Comparison of ENCODE assay signal across 8 mouse cellular contexts in the genomic region with DNA sequence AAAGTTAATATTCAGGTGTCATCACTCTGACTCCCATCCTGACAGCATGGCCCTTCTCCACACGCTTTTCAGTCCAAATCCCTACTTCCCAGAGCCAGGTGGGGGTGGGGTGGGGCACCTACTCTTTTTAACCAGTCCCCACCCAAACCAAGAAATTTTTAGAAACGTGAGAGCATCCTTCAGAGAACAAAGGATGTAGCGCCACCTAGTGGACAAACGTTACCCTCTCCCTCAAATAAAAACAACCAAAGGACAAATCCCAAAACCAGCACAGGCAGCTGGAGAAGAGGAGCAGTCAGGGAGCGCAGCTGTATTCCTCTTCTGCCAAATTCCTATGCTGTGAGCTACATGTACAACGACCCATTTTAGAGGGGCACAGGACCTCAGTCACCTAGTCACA.
DNase-seq lines count a peak whose midpoint lies in the region; ATAC-seq and TF ChIP-seq lines count a peak whose summit lies in the region.

No protein-coding gene starts in this region.

- H3K9ac ChIP-seq in heart, embryonic 11.5 days (ENCODE audit: low read depth, low read length), result no peak overlapping the region

- no peaks in the 10 kb centered on the region for H3K27me3 ChIP-seq in heart, embryonic 11.5 days (ENCODE audit: control insufficient read depth, insufficient read depth, low read length)
- H3K27me3 ChIP-seq in cerebellum, adult 2 months (ENCODE audit: control insufficient read depth, insufficient read depth, low read length), result no peaks in the 10 kb centered on the region

- H3K4me3 ChIP-seq in heart, embryonic 11.5 days (ENCODE audit: low read depth, low read length), result no peak overlapping the region
- no peak overlapping the region for H3K4me3 ChIP-seq in cerebellum, adult 2 months (replicated peaks; ENCODE audit: insufficient read depth, low read depth, low read length)

- no peak for TF ChIP-seq POLR2A in cerebellum, adult 2 months (IDR thresholded peaks at IDR 0.05; ENCODE audit: borderline replicate concordance, insufficient read depth, low read length)

- no peak overlapping the region for H3K27ac ChIP-seq in heart, embryonic 11.5 days (ENCODE audit: low read depth, low read length)
- H3K27ac ChIP-seq in cerebellum, adult 2 months (ENCODE audit: insufficient read depth, low read length), result no peak overlapping the region

- intact Hi-C loops in left cerebral cortex, postnatal 25 days (cut with DNase I), result no loop called here

- no peak for ATAC-seq in heart, embryonic 11.5 days (replicated peaks; ENCODE audit: insufficient number of reproducible peaks, low FRiP score, low TSS enrichment)
- ATAC-seq in frontal cortex, adult (ENCODE audit: low TSS enrichment), result peak; percentile 89

- no peaks in the 10 kb centered on the region for H3K36me3 ChIP-seq in heart, embryonic 11.5 days (ENCODE audit: control insufficient read depth, insufficient read depth, low read length)

- H3K4me2 ChIP-seq in heart, embryonic 11.5 days, result no peak overlapping the region

- TF ChIP-seq CTCF in cerebellum, adult 2 months (IDR thresholded peaks at IDR 0.05; ENCODE audit: borderline replicate concordance, insufficient read depth, low read depth, low read length), result peak; percentile 46; the same call in 1 of the 2 replicates

- 0 out of 2 replicates have a peak, but pooled peaks cover 5% of the 10 kb centered on the region for H3K4me1 ChIP-seq in heart, embryonic 11.5 days (ENCODE audit: control insufficient read depth, insufficient read depth, low read length)
- H3K4me1 ChIP-seq in cerebellum, adult 2 months (ENCODE audit: control insufficient read depth, insufficient read depth, low read length), result no peaks in the 10 kb centered on the region

- 9% methylated on average over 6 of the region's 6 CpGs for WGBS in heart, embryonic 11.5 days (ENCODE audit: insufficient replicate concordance)
- 2% methylated on average over 6 of the region's 6 CpGs for WGBS in cerebellum, adult 2 months

- no peaks in the 10 kb centered on the region for H3K9me3 ChIP-seq in heart, embryonic 11.5 days (replicated peaks; ENCODE audit: control insufficient read depth, low read length)

- peak; percentile 27 to 70 for DNase-seq in heart, adult 18-20 months
- peak; percentile 26 to 30 for DNase-seq in cerebellum, adult 2 months
- DNase-seq in induced T-regulatory cell, adult 2 months (ENCODE audit: low read depth), result peak; percentile 19
- DNase-seq in left cerebral cortex, postnatal 25 days (ENCODE audit: low spot score in 2 of 2), result peak; percentile 77 to 82
- peak; percentile 5 for DNase-seq in naive thymus-derived CD4-positive, alpha-beta T cell, adult 2 months (ENCODE audit: low read depth)
- DNase-seq in spleen, postnatal 14 days (ENCODE audit: low spot score in 2 of 2), result no peak

Comparison
In these comparisons a context has a peak if more than half of its experiments do, and no peak if none do; other contexts are left out.
1. DNase-seq: peak in heart, adult 18-20 months (2 of 2), cerebellum, adult 2 months (2 of 2), induced T-regulatory cell, adult 2 months (single experiment), left cerebral cortex, postnatal 25 days (2 of 2) and naive thymus-derived CD4-positive, alpha-beta T cell, adult 2 months (single experiment); none in spleen, postnatal 14 days (0 of 2).